Mouse (Mus musculus) neural tube, embryonic 10.5 days (tissue): ENCODE data around the gene Ptrh1.

Experiments used
- DNase-seq: peaks from one replicate; pipeline ENCODE4 v3.0.0-alpha.2; 2017; ENCODE audit warnings: low spot score; ENCODE audit errors: extremely low spot score

The Ptrh1 gene

GRCm38 (mm10) chr2:32775359-32776074, at the start of gene Ptrh1, which contains the start of gene Ttc16:
TSS of gene Ptrh1 (plus strand) at chr2:32775786.
TSS of gene Ttc16 (minus strand) at chr2:32775633.
- peak; percentile 98 for DNase-seq

- peak; percentile 88 for DNase-seq
Measured at GRCm38 (mm10) chr2:32727435-32727834, 48.2 kb upstream of the Ptrh1 start.

GRCm38 (mm10) chr2:32728463-32728862, 47.1 kb upstream of the Ptrh1 start:
- DNase-seq = no peak

GRCm38 (mm10) chr2:32729547-32729946, 46.0 kb upstream of the Ptrh1 start:
- DNase-seq = no peak

- DNase-seq = peak; percentile 72
Measured at GRCm38 (mm10) chr2:32730854-32731253, 44.7 kb upstream of the Ptrh1 start.

GRCm38 (mm10) chr2:32731911-32732310, 43.7 kb upstream of the Ptrh1 start:
- no peak for DNase-seq

- DNase-seq = no peak
Measured at GRCm38 (mm10) chr2:32732695-32733094, 42.9 kb upstream of the Ptrh1 start.

GRCm38 (mm10) chr2:32734480-32734879, 41.1 kb upstream of the Ptrh1 start:
- no peak for DNase-seq

GRCm38 (mm10) chr2:32734933-32735332, 40.7 kb upstream of the Ptrh1 start:
- no peak for DNase-seq

GRCm38 (mm10) chr2:32736306-32736829, 39.2 kb upstream of the Ptrh1 start:
- DNase-seq = no peak

- DNase-seq = no peak
Measured at GRCm38 (mm10) chr2:32737008-32737407, 38.6 kb upstream of the Ptrh1 start.

- no peak for DNase-seq
Measured at GRCm38 (mm10) chr2:32739311-32739710, 36.3 kb upstream of the Ptrh1 start.

- no peak for DNase-seq
Measured at GRCm38 (mm10) chr2:32740916-32741272, 34.7 kb upstream of the Ptrh1 start, which contains the start of gene 6330409D20Rik. TSS of gene 6330409D20Rik (minus strand) at chr2:32741016.

GRCm38 (mm10) chr2:32741273-32742172, 34.1 kb upstream of the Ptrh1 start:
- peak; percentile 70 for DNase-seq

- peak; percentile 79 for DNase-seq
Measured at GRCm38 (mm10) chr2:32742173-32742531, 33.4 kb upstream of the Ptrh1 start.

- DNase-seq = no peak
Measured at GRCm38 (mm10) chr2:32744272-32744982, 31.2 kb upstream of the Ptrh1 start.

GRCm38 (mm10) chr2:32749082-32749481, 26.5 kb upstream of the Ptrh1 start:
- DNase-seq = no peak

- no peak for DNase-seq
Measured at GRCm38 (mm10) chr2:32750199-32750598, 25.4 kb upstream of the Ptrh1 start.

- DNase-seq = peak; percentile 86
Measured at GRCm38 (mm10) chr2:32750887-32751664, 24.5 kb upstream of the Ptrh1 start.

- no peak for DNase-seq
Measured at GRCm38 (mm10) chr2:32751665-32752033, 23.9 kb upstream of the Ptrh1 start.

GRCm38 (mm10) chr2:32752181-32752580, 23.4 kb upstream of the Ptrh1 start:
- DNase-seq = no peak
